Mouse (Mus musculus) spleen, adult 12 weeks (tissue): ENCODE measurements around the gene Hcrt.

Experiments used
- DNase-seq: peaks from one replicate; pipeline ENCODE4 v3.0.0; 2022; ENCODE audit warnings: low spot score

Hcrt gene

GRCm38 (mm10) chr11:100711783-100712615, 50.7 kb downstream of the Hcrt start, which contains the start of gene Kat2a:
Gene Kat2a, minus strand, starts transcription at chr11:100712465.
- DNase-seq = no peak
